Comparison of ENCODE assay signal across 9 mouse cellular contexts in the genomic region with DNA sequence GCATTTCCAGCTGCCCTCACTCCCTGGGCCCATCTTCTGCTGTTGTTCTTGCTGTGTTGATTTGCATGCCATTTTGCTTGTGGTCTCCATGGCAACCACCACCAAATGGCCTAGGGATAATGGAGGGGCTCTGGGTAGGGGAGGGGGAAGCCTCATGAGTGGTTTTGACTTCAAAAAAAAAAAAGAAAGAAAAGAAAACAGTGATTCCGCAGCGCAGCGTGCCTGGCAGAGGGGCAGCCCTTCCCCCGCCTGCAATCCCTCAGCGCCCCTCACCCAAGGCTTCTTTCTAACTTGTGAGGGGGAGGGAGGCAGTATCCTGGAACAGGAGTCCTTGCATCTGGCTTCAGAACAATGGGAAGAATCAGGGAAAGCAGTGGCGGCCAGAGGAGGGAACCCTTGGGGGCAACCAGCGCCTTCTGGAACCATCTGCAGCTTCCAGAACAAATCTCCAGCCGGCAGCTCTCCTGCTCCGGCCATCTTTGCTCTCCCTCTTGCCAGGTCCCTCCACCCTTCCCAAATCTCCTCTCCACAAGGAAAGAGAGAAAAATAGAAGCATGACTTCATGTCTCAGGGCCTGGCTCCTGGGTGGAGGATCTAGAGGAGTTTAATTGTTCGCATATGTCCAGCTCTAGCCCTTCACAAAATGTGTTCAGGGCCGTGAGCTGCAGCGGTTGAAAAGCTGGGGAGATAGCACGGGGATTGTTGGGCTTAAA. TPM values are rescaled to one million over a fixed set of nuclear protein-coding genes. Genes with fewer than 3 reads are reported as not detected.
A peak's percentile ranks its signal among the peaks of the same experiment; 100 is the strongest.
DNase-seq lines count a peak whose midpoint lies in the region; ATAC-seq and TF ChIP-seq lines count a peak whose summit lies in the region.
"Had no signal": no experiment of that assay in that cellular context is flagged by ENCODE, and none has a peak within 500 bp of the region (broad histone marks: within the 10 kb centered on the region; RNA-seq: fewer than 3 reads in every experiment).

No protein-coding gene starts in this region.

- no peak for TF ChIP-seq CTCF in lung, embryonic 14.5 days (IDR thresholded peaks at IDR 0.05; ENCODE audit: low read depth)

- ATAC-seq in lung, embryonic 14.5 days (ENCODE audit: insufficient read depth), result no peak
- peak; percentile 64 for ATAC-seq in hindbrain, embryonic 15.5 days (ENCODE audit: low FRiP score, low read depth)
- ATAC-seq in midbrain, embryonic 14.5 days (ENCODE audit: low FRiP score, low TSS enrichment), result peak; percentile 59

- peaks cover 3% of the 10 kb centered on the region; the same call in 1 of the 2 replicates for H3K9me3 ChIP-seq in lung, embryonic 14.5 days (ENCODE audit: low read depth, low read length)
- no peaks in the 10 kb centered on the region for H3K9me3 ChIP-seq in hindbrain, embryonic 15.5 days
- no peaks in the 10 kb centered on the region for H3K9me3 ChIP-seq in midbrain, embryonic 14.5 days (ENCODE audit: control insufficient read depth, low read length)

- H3K27ac ChIP-seq in lung, embryonic 14.5 days (ENCODE audit: low read depth), result peak overlapping the region; percentile 58; the same call in 1 of the 2 replicates
- peak overlapping the region; percentile 86 for H3K27ac ChIP-seq in hindbrain, embryonic 15.5 days (replicated peaks)
- H3K27ac ChIP-seq in midbrain, embryonic 14.5 days (replicated peaks; ENCODE audit: low read depth, low read length), result peak overlapping the region; percentile 91

- H3K4me2 ChIP-seq in lung, embryonic 14.5 days, result peak overlapping the region; percentile 25; the same call in 1 of the 2 replicates
- peak overlapping the region; percentile 31 for H3K4me2 ChIP-seq in hindbrain, embryonic 15.5 days
- H3K4me2 ChIP-seq in midbrain, embryonic 14.5 days (ENCODE audit: low read length), result peak overlapping the region; percentile 13

- H3K36me3 ChIP-seq in lung, embryonic 14.5 days (ENCODE audit: insufficient read depth), result no peaks in the 10 kb centered on the region
- H3K36me3 ChIP-seq in hindbrain, embryonic 15.5 days, result no peaks in the 10 kb centered on the region
- no peaks in the 10 kb centered on the region for H3K36me3 ChIP-seq in midbrain, embryonic 14.5 days (ENCODE audit: control insufficient read depth, insufficient read depth, low read length)

- 15% methylated on average over 13 of the region's 13 CpGs for WGBS in lung, embryonic 14.5 days
- 2% methylated on average over 13 of the region's 13 CpGs for WGBS in hindbrain, embryonic 15.5 days
- WGBS in midbrain, embryonic 14.5 days, result 3% methylated on average over 13 of the region's 13 CpGs

- H3K4me1 ChIP-seq in lung, embryonic 14.5 days (ENCODE audit: insufficient read depth), result peaks cover 17% of the 10 kb centered on the region
- H3K4me1 ChIP-seq in hindbrain, embryonic 15.5 days (replicated peaks), result peaks cover 59% of the 10 kb centered on the region
- H3K4me1 ChIP-seq in midbrain, embryonic 14.5 days (ENCODE audit: control insufficient read depth, insufficient read depth, low read length), result peaks cover 54% of the 10 kb centered on the region

- no peaks in the 10 kb centered on the region for H3K27me3 ChIP-seq in lung, embryonic 14.5 days (ENCODE audit: insufficient read depth, low read length)
- H3K27me3 ChIP-seq in hindbrain, embryonic 15.5 days, result no peaks in the 10 kb centered on the region
- no peaks in the 10 kb centered on the region for H3K27me3 ChIP-seq in midbrain, embryonic 14.5 days (ENCODE audit: control insufficient read depth, insufficient read depth, low read length)

- peak; percentile 35 for DNase-seq in lung, embryonic 14.5 days
- DNase-seq in lung, postnatal 14 days, result no peak
- DNase-seq in cerebellum, postnatal 10 days, result peak; percentile 70 to 71
- DNase-seq in gastrocnemius, adult 8-10 months (ENCODE audit: low spot score in 2 of 2), result peak; percentile 41 to 68
- DNase-seq in midbrain, embryonic 14.5 days, result peak; percentile 91
- no peak for DNase-seq in adipocyte (ENCODE audit: low spot score)
- no peak for DNase-seq in spleen, postnatal 14 days (ENCODE audit: low spot score in 2 of 2)

- 0 out of 2 replicates have a peak overlapping the region, but pooled peaks have one; percentile 6 for H3K9ac ChIP-seq in lung, embryonic 14.5 days
- H3K9ac ChIP-seq in hindbrain, embryonic 15.5 days, result peak overlapping the region; percentile 9; the same call in 1 of the 2 replicates
- peak overlapping the region; percentile 0; the same call in 1 of the 2 replicates for H3K9ac ChIP-seq in midbrain, embryonic 14.5 days (replicated peaks; ENCODE audit: low read length)

- no peak overlapping the region for H3K4me3 ChIP-seq in lung, embryonic 14.5 days (ENCODE audit: low read depth, low read length)
- H3K4me3 ChIP-seq in hindbrain, embryonic 15.5 days, result no peak overlapping the region
- H3K4me3 ChIP-seq in midbrain, embryonic 14.5 days (replicated peaks; ENCODE audit: low read depth, low read length), result no peak overlapping the region

RNA-seq across cellular contexts. Expression of a gene that starts 5.0 kb away (rescaled TPM):
- polyA plus RNA-seq in lung, embryonic 14.5 days (2014; fragmentation: Nextera tagmentation; extraction: Ambion mirVana), result 0.08 TPM in 1 of 2 replicates, not detected in the other
- not detected for total RNA-seq in gastrocnemius, adult 8-10 months (2022)
- not detected in 2 replicates for polyA plus RNA-seq in hindbrain, embryonic 15.5 days (2015; fragmentation: Nextera tagmentation; extraction: Ambion mirVana)
- 0.12 TPM in 1 of 2 replicates, not detected in the other for polyA plus RNA-seq in midbrain, embryonic 14.5 days (2014; fragmentation: Nextera tagmentation; extraction: Ambion mirVana)
- total RNA-seq: left cerebral cortex, postnatal 25 days had no signal

Comparison
In these comparisons a context has a peak if more than half of its experiments do, and no peak if none do; other contexts are left out.
1. DNase-seq: peak in lung, embryonic 14.5 days (single experiment), cerebellum, postnatal 10 days (2 of 2), gastrocnemius, adult 8-10 months (2 of 2) and midbrain, embryonic 14.5 days (single experiment); none in lung, postnatal 14 days (single experiment), adipocyte (single experiment) and spleen, postnatal 14 days (0 of 2).
2. Peak in every context shown above with its lines, with median percentiles within 50 percentile points of each other: H3K27ac ChIP-seq, H3K4me2 ChIP-seq and H3K9ac ChIP-seq.